Mouse (Mus musculus) myocyte (in vitro differentiated cells): ENCODE data around the gene Ifitm10.

Experiments
- CEBPB ChIP-seq: IDR thresholded peaks from 2 replicates; pipeline ENCODE4 v1.6.1; 2011; ENCODE audit warnings: mild to moderate bottlenecking, moderate library complexity; ENCODE audit not compliant: poor library complexity, insufficient read depth, severe bottlenecking
- MYOG ChIP-seq, 3 experiments: IDR thresholded peaks; one replicate each; pipeline ENCODE4 v1.6.1; 2011; ENCODE audit warnings: control low read depth in 2 of 3, low read depth in 2 of 3, mild to moderate bottlenecking in 2 of 3; ENCODE audit not compliant: insufficient read length in 2 of 3, control insufficient read depth in 1 of 3, insufficient read depth in 1 of 3
- POLR2A ChIP-seq: IDR thresholded peaks from one replicate; pipeline ENCODE4 v1.6.1; 2011; ENCODE audit warnings: low read depth, mild to moderate bottlenecking, control low read depth, moderate library complexity; ENCODE audit not compliant: insufficient read length
- SRF ChIP-seq: IDR thresholded peaks from one replicate; pipeline ENCODE4 v1.6.1; 2011; ENCODE audit warnings: low read depth; ENCODE audit not compliant: control insufficient read depth, insufficient read length

- no peak for TF ChIP-seq POLR2A
- no peak for TF ChIP-seq CEBPB
- no peak for TF ChIP-seq SRF
- TF ChIP-seq MYOG (IDR thresholded peaks at IDR 0.05; ENCODE audit: control insufficient read depth in 1 of 3, insufficient read depth in 1 of 3, insufficient read length in 2 of 3, low read depth in 2 of 3) = no peak
Observed at GRCm38 (mm10) chr7:142407935-142408334, 34.4 kb upstream of the Ifitm10 start.
